Mouse (Mus musculus) gastrocnemius, postnatal 25 days (tissue): Measurements from ENCODE around the gene Map1a. TPM values are rescaled to one million over a fixed set of nuclear protein-coding genes. Genes with fewer than 3 reads are reported as not detected.
A peak's percentile ranks its signal among the peaks of the same experiment; 100 is the strongest.

ENCODE experiments used
- DNase-seq: peaks from one replicate; pipeline ENCODE4 v3.0.0; 2022
- long read RNA-seq, 2 experiments: library from polyadenylated mRNA; stranded (forward); transcript quantifications; one replicate each; pipeline ENCODE4 v2.0.0; 2021
- total RNA-seq, 2 experiments: library from RNA; stranded (reverse); gene quantifications; 1 replicate in 1 of 2; 2 replicates in 1 of 2; pipeline ENCODE4 v1.2.3; 2021

Gene Map1a
- total RNA-seq = 1 to 10 TPM; 7.0 to 7.8 TPM
- long read RNA-seq, experiment 1, partial matches to known transcripts = 0 of 2 reads
- long read RNA-seq, experiment 1, other reads (novel, unspliced or antisense) = 2 of 2 reads
- long read RNA-seq, experiment 2, partial matches to known transcripts = 1 of 3 reads
- long read RNA-seq, experiment 2, other reads (novel, unspliced or antisense) = 2 of 3 reads

DNA sequence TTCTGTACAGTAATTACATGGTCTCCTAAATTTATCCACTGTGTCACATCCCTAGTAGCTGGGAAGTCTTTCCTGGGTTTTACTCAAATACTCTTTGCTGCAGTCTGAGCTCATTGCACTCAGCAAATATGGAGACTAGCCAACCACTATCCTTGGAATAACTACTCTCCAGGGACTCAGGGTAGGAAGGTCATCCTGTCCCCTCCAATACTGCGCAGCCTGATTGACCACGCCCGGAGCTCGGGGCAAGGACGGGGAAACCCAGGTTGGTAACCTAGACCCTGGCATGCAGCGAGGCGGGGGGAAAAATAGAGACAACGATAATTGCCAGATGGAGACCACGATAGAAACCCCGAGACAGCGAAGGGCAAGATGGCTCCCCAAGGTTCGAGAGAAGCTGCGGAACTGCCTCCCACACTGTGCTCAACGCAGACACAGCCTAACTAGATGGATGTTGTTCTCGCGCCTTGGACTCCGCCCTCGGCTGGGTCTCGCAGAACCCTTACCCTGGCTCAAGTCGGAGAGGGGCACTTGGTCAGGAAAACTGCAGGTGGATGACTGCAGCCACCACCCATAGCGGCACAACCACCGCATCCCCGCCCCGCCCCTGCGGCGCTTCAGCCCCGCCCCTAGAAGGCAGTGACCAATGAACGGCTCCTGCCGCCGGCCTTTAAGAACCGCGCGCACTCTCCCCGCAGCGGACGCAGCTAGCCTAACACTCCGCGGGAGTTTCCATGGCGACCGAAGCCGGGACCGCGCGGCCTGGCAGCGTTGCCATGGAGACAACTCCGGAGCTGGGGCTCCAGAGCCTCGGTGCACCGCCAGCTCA is at the start of gene Map1a:
Map1a (plus strand) TSS at position 700 of the 829 bp plus-strand sequence.
- peak; percentile 87 for DNase-seq

DNA sequence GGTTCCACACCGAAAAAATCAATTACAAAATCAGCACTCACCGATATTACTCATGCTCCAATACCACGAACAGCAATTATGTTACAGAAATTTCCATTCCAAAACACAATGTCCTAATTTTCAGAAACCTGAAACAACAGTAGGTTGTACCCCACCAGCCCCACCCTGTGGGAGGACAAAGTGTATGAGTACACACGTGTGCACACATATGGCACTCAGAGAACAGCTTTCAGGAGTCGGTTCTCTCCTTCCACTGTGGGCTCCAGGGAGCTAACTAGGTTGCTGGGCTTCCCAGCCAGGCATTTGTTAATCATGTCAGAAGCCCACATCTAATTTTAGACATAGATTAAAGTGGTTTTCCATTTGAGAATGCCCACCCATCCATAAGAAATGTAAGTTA is 45.3 kb upstream of the Map1a start:
- DNase-seq = no peak

- DNase-seq = no peak
These were observed 39.6 kb upstream of the Map1a start for GRCm38 (mm10) chr2:121249758-121250157.

DNA sequence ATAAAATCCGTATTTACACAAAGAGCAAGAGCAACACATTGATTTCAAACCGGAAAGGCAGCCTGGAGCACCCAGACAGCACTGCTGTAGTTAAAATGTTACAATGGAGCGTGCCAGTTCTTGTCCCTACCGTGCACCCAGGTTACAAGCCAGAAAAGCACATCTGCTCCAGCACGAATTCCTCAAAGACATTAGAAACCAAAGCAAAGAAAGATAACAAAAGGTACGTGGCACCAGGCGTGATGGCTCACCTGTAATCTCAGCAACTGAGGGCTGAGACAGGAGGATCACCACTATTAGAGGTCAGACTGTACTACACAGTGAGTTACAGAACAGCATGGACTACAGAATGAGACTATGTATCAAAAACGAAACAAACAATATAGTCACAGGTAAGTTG is 21.0 kb upstream of the Map1a start:
- DNase-seq = no peak

- DNase-seq = no peak
These were observed 18.7 kb upstream of the Map1a start for GRCm38 (mm10) chr2:121270521-121271235.

DNA sequence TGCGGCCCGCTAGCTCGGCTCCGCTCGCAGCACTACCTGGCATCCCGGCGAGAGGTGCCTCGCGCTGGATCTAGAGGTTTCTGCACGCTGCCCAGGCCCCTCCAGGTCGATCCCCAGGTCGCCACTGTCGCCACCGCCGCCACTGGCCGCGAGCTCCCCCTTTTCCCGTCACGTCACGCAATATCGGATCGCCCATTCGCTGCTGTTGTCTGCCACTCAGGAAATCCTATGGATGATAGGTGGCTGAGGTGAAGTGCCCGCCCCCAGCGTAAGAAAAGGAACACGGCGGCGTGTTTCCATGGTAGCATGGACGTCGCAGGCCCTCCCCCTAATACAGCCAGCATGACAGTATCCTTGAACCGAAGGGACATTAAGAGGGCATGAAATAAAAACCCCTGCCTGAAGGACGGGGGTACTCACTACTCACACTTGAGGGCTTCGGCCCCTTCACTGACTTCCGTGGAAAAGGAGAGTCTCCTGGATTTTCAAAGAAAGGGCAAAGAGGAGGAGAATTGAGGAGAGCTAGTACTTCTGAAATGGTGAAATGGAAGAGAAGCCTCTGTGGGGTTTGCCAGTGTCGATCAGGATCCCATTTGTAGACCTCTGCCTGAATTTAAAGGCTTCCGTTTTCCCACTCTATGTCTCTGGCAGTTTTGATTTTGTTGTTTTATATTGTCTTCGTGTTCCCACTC is 18.0 kb upstream of the Map1a start, which contains the start of gene Trp53bp1:
Trp53bp1 (minus strand) TSS at position 172 of the 692 bp plus-strand sequence.
- DNase-seq = peak; percentile 94

GRCm38 (mm10) chr2:121271928-121272516 is 17.4 kb upstream of the Map1a start:
- no peak for DNase-seq

- no peak for DNase-seq
These were observed 1.6 kb upstream of the Map1a start for GRCm38 (mm10) chr2:121287850-121288249.

- DNase-seq = no peak
These were observed 535 bp downstream of the Map1a start for GRCm38 (mm10) chr2:121289730-121290540.

DNA sequence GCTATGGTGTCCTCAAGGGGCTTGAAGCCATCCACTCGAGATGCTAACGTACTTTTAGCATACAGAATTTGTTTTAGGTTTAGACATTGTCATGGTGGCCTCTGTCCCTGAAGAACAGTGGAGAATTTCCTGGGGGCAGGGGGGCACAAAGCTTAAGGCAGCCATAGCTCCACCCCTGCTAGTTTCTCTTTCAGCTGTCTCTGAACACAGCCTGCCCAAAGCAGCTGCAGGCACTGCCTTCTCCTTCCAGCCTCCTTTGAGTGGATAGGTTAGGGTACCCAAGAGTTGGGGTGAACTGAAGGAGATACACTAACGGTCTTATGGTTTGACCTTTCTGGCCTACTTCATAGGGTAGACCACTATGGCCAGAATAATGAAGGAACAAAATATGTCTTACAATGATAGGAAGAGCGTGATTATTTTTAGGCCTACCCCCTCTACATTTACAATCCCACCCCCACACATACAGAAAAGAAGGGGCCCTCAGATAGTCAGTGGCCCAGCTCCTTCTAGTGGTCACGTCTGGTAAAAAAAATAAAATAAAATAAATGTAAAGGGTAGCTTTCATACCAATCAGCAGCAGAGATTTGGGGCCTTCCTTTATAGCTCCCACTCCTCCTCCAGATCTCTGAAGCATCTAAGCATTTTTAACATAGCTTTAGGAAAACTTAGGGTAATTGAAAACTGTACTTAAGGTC is 3.1 kb downstream of the Map1a start:
- DNase-seq = no peak

DNA sequence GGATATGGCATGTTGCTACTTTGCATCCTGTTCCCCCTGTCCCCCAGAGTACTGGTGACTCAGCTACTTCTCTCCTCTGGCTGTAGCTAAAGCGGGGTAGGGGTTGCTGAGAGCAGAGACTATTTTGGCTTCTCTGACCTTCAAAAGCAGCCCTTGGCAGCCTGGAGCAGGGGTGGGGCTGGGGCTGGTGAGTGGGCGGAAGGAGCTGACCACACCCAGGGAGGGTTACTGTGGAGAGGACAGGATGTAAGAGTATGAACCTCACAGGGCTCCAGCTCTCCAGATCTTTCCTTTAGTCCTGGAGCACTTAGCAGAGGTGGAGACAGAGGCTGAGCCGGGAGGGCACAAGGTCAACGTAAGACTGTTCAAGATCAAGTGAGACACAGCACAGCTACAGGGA is 4.8 kb downstream of the Map1a start:
- peak; percentile 70 for DNase-seq

GRCm38 (mm10) chr2:121294753-121295607 is 5.6 kb downstream of the Map1a start:
- DNase-seq = peak; percentile 52

- DNase-seq = no peak
These were observed 6.5 kb downstream of the Map1a start for GRCm38 (mm10) chr2:121295608-121296571.

- no peak for DNase-seq
These were observed 7.4 kb downstream of the Map1a start for GRCm38 (mm10) chr2:121296754-121297231.

DNA sequence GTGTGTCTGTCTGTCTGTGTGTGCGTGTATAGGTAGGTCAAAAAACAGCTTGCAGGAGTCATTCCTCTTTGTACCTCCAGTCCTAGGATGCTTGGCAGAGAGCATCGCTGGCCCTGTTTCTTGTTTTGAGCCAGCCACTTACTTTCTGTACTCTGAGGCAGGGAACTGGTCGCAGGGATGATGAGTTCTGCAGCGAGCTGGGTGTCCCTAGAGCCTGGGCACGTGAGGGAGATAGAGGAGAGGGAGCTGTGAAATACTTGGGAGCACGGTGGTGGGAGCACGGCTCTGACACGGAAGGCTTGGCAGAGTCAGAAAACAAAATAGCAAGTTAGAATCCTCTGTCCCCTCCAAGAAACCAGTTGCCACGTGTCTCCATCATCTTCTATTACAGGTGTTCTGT is 8.3 kb downstream of the Map1a start:
- no peak for DNase-seq

GRCm38 (mm10) chr2:121298131-121298530 is 8.7 kb downstream of the Map1a start:
- DNase-seq = no peak

DNA sequence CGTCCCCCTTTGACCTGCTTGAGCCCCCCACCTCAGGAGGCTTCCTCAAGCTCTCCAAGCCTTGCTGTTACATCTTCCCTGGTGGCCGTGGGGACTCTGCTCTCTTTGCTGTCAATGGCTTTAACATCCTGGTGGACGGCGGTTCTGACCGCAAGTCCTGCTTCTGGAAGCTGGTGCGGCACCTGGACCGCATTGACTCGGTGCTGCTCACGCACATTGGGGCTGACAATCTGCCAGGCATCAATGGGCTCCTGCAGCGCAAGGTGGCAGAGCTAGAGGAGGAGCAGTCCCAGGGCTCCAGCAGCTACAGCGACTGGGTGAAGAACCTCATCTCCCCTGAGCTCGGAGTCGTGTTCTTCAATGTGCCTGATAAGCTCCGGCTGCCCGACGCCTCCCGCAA is 10.1 kb downstream of the Map1a start:
- no peak for DNase-seq

GRCm38 (mm10) chr2:121300036-121300435 is 10.6 kb downstream of the Map1a start:
- DNase-seq = no peak
